Mouse (Mus musculus): Measurements from ENCODE around the gene Pkdrej. TPM values are rescaled to one million over a fixed set of nuclear protein-coding genes. Genes with fewer than 3 reads are reported as not detected.
"Not testable (repeated sequence)": the region's sequence is repeated elsewhere in the genome, so short reads cannot be mapped to it uniquely, and the experiment has no call there.

Pkdrej gene
- total RNA-seq (2021) = 0.15 and 0.34 TPM in 2 replicates
- long read RNA-seq, experiment 1, full-length matches to known transcripts = 1 of 1 reads
- long read RNA-seq, experiment 1, partial matches to known transcripts = 0 of 1 reads
- long read RNA-seq, experiment 1, other reads (novel, unspliced or antisense) = 0 of 1 reads
- long read RNA-seq, experiment 2 = 0 reads

DNA sequence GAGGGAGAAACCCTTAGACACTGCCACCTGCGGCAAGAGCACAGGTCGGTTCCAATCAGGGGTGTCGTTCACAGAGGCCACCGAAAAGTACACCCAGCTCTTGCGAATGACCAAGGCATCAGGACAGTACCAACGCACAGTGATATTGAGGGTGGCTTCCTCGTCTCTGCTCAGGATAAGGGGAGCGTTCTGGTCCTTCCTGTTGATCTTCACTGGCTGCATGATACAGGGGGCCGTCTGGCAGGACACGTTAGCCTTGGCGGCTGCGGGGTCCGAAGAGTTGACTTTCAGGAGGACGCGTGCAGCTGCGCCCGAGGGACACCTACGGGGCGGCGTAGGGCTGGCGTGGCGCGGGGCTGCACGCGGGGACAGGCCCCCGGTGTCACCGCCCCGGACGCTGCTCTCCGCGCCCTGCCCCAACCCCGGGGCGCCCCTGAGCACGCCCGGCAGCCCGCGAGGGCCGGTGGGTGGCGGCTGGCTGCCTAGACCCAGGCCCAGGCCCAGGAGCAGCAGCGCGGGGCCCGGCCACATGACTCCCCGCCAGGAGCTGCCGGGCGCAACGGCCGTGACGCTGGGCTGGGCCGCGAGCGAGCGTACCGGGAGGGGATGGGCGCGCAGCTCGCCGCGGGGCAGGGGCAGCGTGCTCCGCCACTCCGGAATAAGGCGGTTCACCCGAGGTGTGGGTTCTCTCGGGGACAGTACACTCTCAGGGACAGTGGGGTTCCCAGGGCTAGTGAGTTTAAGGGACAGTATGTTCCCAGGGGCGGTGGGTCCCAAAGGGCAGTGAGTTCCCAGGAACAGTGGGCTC, at the start of gene Pkdrej:
Gene Pkdrej (minus strand): TSS at position 532 of the 808 bp plus-strand sequence.
- DNase-seq = peak; percentile 64

DNA sequence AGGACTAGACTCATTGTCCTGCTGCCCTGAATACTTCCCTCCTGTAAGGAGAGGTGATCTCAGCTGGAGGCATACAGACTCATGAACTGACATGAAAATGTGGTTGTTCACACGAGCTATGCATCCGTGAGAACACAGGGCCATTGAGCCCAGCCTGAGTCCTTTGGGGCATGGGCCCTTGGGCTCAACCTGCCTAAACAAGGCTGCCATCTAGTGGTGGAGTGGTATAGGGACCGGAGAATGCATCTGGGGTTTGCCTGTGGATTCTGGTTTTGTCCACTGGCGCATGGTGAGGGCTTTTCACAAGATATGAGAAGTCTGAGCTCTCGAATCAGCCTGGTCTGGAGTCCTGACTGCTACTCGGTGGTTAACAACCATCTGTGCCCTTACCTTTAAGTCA, 46.2 kb upstream of the Pkdrej start:
- DNase-seq = peak; percentile 87

DNA sequence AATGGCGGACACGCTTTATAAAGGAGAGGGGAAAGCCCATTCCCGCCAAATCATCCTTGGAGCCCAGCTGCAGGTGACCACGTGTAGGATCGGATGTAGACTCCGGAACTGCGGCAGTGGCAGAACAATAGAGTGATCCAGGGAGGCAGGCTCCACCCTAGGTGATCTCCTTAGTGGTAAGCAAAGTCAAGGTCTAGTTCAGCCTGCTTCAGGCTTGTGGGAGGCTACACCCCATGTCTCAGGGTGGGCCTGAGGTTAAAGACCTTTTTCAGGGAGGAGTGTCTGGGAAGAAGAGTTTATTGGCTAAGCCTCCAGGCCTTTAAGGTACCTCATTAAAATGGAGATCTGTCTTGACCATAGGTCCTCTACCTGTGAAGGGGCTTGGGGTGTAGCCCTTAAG, 44.4 kb upstream of the Pkdrej start:
- DNase-seq = not testable (repeated sequence)

DNA sequence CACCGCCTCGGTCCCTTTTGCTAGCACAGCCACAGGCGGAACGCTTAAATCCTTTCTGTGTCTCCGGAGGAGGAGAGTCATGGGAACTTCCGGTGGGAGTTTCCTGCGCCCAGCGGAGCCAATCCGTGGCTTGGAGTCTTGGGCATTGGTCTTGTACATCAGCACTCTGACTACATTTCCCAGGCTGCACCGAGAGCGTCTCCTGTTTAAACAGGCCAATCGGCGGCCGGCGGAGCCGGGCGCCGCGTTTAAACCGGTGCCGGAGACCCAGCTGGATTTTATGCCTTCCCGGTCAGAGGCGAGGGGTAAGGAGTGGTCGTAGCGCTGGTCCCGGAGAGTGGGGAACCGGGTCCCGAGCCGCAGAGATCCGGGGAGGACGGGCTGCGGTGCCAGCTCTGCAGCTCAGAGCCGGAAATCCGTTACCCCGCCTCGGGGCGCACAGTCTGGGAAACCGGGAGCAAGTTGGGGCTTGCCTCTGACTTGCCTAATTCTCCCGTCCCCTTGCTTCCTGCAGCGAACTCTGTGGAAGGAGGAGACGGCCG, 38.0 kb upstream of the Pkdrej start, which contains the start of gene Gtse1:
Gene Gtse1 (plus strand): TSS at position 256 of the 542 bp plus-strand sequence.
- DNase-seq = peak; percentile 95

DNA sequence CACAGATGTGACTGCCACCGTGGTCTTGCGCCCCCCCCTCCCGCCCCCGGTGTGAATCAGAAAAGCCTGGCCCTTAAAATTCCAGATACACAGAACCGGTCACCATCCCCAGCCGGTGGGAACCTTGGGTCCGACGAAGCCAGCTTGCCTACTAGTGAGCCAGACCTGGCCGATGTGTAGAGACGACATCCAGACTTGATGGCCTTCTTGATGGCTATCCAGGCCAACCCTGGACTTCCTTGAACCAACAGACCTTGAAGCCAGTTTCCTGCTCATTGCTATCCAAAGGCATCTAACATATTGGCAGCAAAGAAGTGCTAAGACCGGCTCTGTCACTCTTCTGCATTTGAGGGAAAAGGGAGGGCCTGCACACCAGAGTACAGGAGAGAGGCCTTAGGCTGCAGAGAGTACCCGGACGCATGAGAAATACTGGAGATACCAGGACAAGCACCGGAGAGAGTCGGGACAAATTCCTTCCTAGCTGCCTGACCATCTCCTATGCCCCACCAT, 37.5 kb upstream of the Pkdrej start:
- peak; percentile 26 for DNase-seq

DNA sequence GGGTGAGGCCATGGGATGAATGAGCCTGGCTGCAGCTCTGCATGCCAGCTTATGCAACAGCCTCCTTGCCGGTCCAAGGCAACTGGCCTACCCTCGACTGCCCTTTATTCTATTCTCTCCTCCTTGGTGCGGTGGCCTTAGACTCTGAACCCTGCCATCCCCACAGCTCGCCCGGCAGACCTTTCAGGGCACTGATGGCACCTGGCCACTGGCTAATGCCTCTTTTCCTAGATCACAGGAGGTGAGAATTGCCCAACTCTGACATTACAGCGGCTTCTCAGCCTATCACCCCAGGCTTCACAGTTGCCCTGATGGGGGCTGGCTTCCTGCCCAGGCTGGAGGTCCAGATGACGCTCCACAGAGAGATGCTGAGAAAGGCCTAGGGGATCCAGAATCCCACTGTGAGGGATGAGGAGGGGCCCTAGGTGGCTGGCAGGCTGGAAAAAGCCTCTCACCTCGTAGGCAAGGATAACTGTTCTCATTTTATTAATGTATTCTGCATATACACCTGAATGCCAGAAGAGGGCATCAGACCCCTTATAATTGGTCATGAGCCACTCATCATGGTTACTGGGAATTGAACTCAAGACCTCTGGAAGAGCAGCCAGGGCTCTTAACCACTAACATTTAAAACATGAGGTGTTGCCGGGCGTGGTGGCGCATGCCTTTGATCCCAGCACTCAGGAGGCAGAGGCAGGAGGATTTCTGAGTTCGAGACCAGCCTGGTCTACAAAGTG, 30.3 kb upstream of the Pkdrej start:
- no peak for DNase-seq

DNA sequence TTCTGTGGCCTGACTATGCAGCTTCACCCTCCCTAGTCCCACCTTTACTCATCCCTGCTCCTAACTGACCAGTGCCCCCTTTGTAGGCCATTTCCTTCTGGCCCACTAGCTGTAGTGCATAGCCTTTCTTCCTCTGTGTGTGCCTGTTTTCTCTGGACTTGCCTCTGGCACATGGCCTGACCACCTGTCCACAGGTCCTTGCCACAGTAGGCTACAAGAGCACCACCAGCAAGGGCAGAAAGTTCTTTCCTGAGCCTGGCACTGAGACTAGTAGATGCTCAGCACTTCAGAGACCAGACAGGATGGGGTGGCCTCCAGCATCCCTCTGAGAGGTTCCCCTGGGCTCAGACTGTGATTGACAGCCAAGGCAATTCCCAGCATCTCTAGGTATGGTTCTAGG, 23.5 kb upstream of the Pkdrej start:
- DNase-seq = no peak

DNA sequence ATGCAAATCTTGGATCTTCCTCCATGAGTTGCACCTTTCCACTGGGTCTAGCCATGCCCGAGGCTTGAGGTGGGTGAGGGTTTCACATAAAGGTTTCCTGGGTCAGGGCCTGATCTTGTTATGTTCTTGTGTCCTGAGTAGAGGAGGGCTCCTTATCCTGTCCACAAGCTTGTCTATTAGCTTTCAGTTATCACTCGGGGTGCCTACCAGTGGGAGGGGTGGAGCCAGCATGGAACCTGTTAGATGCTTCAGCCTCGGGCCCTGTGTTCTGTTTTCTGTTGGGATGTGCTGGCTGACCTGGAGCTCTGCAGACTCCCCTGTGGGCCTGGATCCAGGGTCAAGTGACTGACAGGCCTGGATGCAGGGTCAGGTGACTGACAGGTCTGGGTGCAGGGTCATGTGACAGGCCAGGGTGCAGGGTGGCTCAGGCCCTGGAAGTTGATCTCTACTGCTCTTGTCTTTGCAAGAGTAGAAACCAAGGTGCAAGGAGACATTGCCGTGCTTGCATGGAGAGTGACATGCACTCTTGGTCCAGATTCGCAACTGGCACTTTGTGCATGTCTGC, 20.3 kb upstream of the Pkdrej start:
- no peak for DNase-seq

DNA sequence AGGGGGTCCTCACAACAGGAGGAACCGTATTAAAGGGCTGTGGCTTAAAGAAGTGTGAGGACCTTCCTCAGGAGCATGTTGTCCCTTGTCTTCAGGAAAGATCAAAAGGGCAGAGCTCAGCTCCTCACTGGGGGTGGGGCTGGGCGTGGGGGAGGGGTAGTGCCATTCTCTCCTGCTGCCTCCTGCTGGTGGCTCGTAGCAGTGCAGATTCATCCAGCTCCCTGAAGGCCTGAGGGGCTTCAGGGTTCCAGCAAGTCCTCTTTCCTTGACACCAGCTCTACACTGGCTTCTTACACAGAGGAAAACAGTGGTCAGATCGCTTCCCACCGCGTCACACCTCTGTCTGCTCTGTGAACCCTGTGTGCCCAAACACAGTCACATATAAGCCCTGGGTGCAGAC, 19.4 kb upstream of the Pkdrej start:
- DNase-seq = peak; percentile 65

DNA sequence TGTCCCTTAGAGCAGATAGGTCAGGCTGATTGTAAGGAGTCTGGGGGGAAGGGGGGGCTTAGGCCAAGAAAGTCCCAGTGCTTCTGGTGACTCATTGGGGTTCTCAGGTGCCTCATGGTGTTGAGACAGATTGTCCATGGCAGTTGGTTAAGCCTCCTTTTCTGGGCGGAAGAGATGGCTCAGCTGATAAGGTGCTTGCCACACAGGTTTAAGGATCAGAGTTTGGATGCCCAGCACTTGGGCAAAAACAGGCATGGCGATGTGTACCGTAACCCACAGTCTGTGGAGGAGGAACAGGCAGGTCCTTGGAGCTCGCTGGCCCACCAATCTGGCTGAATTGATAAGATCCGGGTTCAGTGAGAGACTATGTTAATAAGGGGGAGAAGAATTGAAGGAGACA, 15.4 kb upstream of the Pkdrej start:
- no peak for DNase-seq

DNA sequence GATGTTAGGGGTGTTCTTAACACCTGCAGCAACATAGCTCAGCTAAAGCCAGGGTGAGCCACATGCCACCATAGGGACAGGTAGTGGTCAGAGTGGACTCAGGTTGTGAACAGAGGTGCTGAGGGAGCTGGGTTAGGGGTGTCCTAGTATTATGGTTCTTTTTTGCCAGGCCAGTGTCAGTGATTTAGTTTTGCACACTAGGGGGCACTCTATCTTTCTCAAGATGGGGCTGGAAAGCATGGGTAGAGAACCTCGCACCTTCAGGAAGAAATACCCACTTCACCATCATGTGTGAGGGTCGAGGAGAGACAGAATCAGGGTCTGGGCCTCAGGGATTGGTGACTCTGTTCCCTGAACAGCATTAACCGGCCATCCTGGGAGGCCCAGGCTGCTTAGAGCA, 13.8 kb upstream of the Pkdrej start:
- no peak for DNase-seq

DNA sequence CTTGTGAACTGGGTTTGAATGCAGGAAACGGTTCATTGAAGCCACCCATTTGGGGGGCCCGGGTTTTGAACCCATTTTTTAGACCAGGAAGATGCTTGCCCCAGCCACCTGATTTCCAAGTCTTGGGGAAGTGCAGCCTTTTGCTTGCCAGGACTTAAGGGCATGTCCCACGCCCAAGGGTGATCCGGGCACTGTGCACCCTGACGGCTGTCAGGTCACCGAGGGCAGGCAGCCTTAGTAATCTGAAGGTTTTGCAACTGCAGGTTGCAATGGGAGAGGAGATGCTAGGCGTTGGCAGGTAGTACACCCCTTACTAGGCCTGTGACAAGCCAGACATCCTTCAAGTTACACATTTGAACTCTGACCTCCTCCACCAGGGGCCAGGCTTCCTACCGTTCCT, 11.1 kb upstream of the Pkdrej start:
- DNase-seq = peak; percentile 26

DNA sequence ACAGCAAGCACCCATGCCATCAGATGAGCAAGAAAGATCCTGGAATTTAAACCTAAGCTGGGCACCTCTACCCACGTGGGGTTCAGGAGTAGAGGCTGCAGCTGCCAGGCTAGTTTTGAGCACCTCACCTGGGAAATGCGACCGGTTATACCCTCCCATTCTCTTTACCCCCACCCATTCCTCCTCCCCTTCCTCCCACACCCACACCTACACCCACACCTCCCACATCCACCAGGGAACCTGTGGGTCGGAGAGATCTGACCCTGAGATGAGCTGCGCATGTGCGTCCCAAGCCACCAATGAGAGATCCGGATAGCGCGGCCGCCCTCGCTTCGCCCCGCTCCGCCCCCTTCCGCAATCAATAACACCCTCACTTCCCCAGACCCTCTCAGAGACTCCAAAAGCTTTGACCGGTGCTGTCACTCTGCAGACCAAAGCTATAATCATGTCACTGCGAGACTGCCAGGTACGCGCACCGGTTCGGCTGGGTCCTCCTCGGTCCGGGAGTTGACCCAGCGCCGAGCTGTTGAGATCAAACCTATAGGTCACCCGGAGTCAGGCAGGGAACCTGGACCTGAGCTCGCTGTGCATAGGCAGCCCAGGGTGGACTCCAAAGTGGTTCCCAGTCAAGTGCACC, 10.5 kb upstream of the Pkdrej start, which contains the start of gene Ttc38:
Gene Ttc38 (plus strand): TSS at position 353 of the 637 bp plus-strand sequence.
- DNase-seq = peak; percentile 92

DNA sequence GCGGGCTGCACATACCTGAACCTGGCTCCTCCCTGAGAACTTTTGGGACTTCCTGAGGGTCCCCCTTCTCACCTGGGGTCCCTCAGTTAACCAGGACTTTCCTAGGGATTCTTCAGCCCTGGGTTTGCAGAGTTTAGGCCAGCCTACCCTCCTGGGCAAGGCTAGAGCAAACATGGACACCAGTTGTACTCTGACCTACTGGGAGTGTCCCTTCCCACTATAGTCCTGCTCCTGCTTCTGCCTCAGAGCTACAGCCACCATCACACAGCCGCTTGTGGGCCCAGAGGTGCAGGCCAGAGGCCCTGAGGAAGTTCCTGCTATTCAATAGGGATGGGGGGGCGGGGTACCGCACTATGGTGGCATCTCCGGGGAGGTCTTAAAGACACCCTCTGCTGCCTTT, 7.9 kb upstream of the Pkdrej start:
- DNase-seq = no peak

DNA sequence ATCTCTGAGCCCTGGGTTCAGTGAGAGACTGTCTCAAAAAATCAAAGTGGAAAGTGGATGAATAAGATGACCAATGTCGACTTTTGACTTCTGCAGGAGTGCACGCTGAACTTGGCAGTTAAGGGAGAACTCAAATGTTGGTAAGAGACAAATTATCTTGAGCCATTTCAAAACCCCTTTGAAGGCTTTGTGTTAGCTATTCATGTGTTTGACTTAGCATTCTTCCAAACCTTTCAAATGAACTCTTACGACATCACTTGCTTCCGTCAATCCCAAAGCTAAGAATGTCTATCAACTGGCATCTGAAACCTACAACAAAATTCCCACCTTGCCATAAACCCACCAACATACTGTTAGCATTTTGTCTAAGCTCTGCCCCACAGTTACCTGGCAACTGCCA, 6.5 kb upstream of the Pkdrej start:
- no peak for DNase-seq

DNA sequence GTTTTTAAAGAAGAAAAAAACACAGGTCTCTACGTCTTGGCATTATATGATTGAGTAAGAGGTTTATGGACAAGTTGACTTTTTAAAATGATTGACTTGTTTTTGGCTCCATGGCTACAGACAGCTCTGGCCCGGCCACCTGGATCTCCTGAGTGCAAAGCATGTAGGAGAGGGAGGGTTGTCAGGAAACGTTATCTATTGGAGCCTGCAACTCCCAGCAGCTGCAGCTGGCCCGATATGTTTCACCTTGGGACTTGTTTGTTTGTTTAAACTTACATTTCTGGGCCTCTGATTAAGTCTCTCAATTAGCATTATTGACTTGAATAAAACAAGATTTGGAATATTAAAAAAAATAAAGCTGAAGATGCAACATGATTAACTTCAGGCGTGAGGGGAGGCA, 5.1 kb upstream of the Pkdrej start:
- DNase-seq = no peak

DNA sequence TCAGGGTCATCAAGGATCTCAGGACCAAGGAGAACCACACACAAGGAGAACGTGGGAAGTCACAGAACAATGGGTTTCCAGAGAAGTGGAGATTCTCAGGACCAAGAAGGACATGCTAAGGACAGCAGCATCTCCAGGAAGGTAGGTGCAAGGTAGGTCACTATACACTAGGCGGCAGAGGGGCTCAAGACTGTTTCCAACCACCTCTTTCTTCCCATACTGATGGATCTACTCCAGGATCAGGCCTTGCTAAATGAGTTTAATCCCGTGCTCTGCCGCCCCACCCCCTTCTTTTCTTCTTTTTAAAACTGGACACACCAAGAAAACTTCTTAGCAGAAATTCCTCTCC, 451 bp upstream of the Pkdrej start:
- no peak for DNase-seq

DNA sequence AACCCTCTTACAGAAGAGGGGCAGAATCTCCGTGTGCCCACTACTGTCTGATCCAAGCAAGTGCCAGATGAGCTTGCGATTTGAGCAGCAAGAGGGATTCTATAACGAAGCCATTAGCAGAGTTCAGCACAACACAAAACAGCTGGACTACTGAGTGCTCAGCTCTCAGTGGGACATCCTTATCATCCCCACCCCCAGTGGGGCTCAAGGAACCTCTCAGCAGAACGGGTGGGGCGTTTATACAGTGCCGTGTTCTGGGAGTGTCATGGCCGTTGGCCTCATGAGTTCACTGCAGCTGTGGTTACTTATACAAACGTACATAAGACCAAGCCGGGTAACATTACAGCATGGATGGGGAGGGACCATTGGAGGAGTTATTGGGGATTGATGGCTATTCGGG, 8.1 kb downstream of the Pkdrej start:
- DNase-seq = no peak

DNA sequence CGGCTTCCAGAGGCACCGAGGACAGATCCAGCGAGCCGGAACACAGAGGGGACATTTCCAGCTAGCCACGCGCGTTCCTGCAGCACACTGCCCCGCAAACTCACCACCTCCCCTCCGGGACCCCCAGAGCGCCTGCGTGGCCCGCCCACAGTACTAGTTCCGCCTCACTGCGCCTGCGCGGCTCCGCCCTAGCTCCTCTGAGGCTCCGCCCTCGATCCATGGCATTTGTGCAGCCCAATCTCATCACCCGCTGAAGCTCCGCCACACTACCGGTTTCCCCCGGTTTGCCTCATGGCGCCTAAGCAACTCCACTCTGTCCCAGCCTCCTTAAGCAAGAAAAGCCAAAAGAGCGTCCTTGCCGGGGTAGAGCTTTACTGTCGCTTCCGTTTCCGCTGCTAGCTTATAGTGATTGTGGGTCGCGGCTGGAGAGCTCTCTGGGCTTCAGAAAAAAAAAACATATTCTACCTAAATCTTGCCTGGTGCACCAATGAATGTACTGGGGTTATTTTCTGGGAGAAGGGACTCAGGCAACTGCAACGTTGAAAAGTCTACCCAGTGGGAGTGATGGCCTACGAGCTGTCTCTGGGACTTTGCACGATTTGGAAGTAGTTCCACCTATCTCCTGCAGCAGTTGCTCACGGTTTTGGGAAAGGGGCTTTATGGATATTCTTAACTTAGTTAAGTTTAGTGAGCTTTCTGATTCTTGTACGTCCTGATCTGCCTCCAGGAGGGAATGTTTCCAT, 9.8 kb downstream of the Pkdrej start, which contains the start of gene Cdpf1:
Gene Cdpf1 (minus strand): TSS at position 163 of the 743 bp plus-strand sequence.
- DNase-seq = peak; percentile 99

DNA sequence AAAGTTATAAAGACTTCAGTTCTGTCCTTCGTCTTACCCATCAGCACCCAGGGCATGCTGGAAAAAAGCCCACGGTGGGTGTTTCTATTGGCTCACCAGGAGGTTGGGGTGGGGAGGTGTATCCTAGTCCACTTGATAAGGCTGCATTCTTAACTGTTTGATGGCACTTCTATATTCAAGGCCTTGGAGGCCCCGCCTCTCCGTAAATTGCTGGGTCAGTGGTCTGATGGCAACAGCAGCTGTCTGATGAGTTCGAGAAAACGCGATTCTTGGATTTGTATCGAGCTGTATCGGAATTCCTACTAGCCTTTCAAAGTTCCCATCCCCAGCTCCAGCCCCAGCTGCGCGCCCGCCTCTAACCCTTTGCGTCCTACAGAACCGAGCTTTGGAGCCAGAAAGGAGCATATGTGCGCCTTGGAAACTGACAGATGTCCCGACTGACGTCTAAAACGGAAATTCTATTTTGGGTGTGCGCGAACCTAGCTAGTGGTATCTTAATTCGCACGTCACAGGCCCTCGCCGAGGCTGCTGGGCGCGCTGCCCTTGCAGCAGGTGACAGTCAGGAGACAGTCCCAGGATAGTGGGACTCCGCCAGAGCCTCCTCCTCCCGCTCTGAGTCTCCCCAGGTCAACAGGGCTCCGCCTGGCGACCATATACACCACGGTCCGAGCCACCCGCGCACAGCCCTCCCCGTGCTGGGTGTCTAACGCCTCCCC, 10.6 kb downstream of the Pkdrej start:
- peak; percentile 74 for DNase-seq

Measured in adrenal gland, postnatal 14 days (tissue).